Mouse (Mus musculus) erythroblast, embryonic 14.5 days (primary cell): Measurements from ENCODE around the gene BC004004.

Experiments
- GATA1 ChIP-seq: IDR thresholded peaks from 2 replicates; pipeline ENCODE4 v1.6.1; 2012; ENCODE audit warnings: low read length, inconsistent platforms, mixed read lengths
- TAL1 ChIP-seq: IDR thresholded peaks from 3 replicates; pipeline ENCODE4 v1.6.1; 2012; ENCODE audit warnings: low read length, inconsistent platforms, mixed read lengths

GRCm38 (mm10) chr17:29231109-29231508 is 37.5 kb upstream of the BC004004 start:
- no peak for TF ChIP-seq GATA1
- TF ChIP-seq TAL1 = no peak
